9 mouse cellular contexts compared by ENCODE assay signal in genomic region chr3:141791026-141791780, GRCm38 (mm10).
"Had no signal": no experiment of that assay in that cellular context is flagged by ENCODE, and none has a peak within 500 bp of the region (broad histone marks: within the 10 kb centered on the region; RNA-seq: fewer than 3 reads in every experiment).

No protein-coding gene starts in this region.

- H3K9ac ChIP-seq: liver, embryonic 13.5 days; liver, postnatal 0 days; midbrain, embryonic 12.5 days; stomach, embryonic 15.5 days had no signal

- H3K27ac ChIP-seq: liver, embryonic 13.5 days; macrophage; midbrain, embryonic 12.5 days; stomach, embryonic 15.5 days had no signal

- H3K4me2 ChIP-seq: liver, embryonic 13.5 days; midbrain, embryonic 12.5 days; stomach, embryonic 15.5 days had no signal

- H3K4me3 ChIP-seq: liver, embryonic 13.5 days; megakaryocyte, embryonic 14.5 days; midbrain, embryonic 12.5 days; stomach, embryonic 15.5 days had no signal

- H3K27me3 ChIP-seq: liver, embryonic 13.5 days; megakaryocyte, embryonic 14.5 days; midbrain, embryonic 12.5 days; stomach, embryonic 15.5 days had no signal

- H3K4me1 ChIP-seq: liver, embryonic 13.5 days; megakaryocyte, embryonic 14.5 days; stomach, embryonic 15.5 days had no signal

- DNase-seq: kidney, adult 11 months; liver, embryonic 13.5 days; liver, postnatal 0 days had no signal

- H3K36me3 ChIP-seq: liver, embryonic 13.5 days; midbrain, embryonic 12.5 days; stomach, embryonic 15.5 days had no signal

- H3K9me3 ChIP-seq: liver, embryonic 13.5 days; midbrain, embryonic 12.5 days; stomach, embryonic 15.5 days had no signal

- ATAC-seq: liver, postnatal 0 days; lung, postnatal 0 days; midbrain, embryonic 16.5 days had no signal
